Mouse (Mus musculus) kidney, embryonic 15.5 days (tissue): ENCODE data around the gene 2610318N02Rik. TPM values are rescaled to one million over a fixed set of nuclear protein-coding genes. Genes with fewer than 3 reads are reported as not detected.

Experiments
- ATAC-seq: fragments of 200-750 bp; cut with Nextera tagmentation; replicated peaks from 2 replicates; pipeline ENCODE4 v1.8.0; 2017; ENCODE audit warnings: moderate TSS enrichment; ENCODE audit not compliant: low FRiP score
- H3K27ac ChIP-seq: fragments of 300-500 bp; sonication (generic); 2 replicates; pipeline ENCODE4 v1.5.1; 2015; ENCODE audit warnings: mild to moderate bottlenecking, inconsistent platforms
- H3K27me3 ChIP-seq: fragments of 300-500 bp; sonication (generic); 2 replicates; pipeline ENCODE4 v1.6.1; 2015; ENCODE audit warnings: inconsistent platforms
- H3K36me3 ChIP-seq: fragments of 300-500 bp; sonication (generic); 2 replicates; pipeline ENCODE4 v1.6.1; 2015; ENCODE audit warnings: inconsistent platforms
- H3K4me1 ChIP-seq: fragments of 300-500 bp; sonication (generic); 2 replicates; pipeline ENCODE4 v1.6.1; 2015; ENCODE audit warnings: inconsistent platforms
- H3K4me2 ChIP-seq: fragments of 300-500 bp; sonication (generic); 2 replicates; pipeline ENCODE4 v1.6.1; 2015; ENCODE audit warnings: moderate library complexity, mild to moderate bottlenecking, inconsistent platforms
- H3K4me3 ChIP-seq: fragments of 300-500 bp; sonication (generic); replicated peaks from 2 replicates; pipeline ENCODE4 v1.5.1; 2015; ENCODE audit warnings: mild to moderate bottlenecking, inconsistent platforms
- H3K9ac ChIP-seq: fragments of 300-500 bp; sonication (generic); 2 replicates; pipeline ENCODE4 v1.6.1; 2015; ENCODE audit warnings: mild to moderate bottlenecking, inconsistent platforms
- H3K9me3 ChIP-seq: fragments of 300-500 bp; sonication (generic); replicated peaks from 2 replicates; pipeline ENCODE4 v1.6.1; 2016; ENCODE audit warnings: inconsistent platforms
- WGBS: fragments of 180-500 bp; shearing (Covaris S2); methylation state at CpG from one replicate; pipeline ENCODE4 v1.1.7; 2015; ENCODE audit warnings: mixed read lengths; 5-methylcytosine and 5-hydroxymethylcytosine counted together
- polyA plus RNA-seq: library from polyadenylated mRNA; unstranded; fragments of >200 nt; fragmentation: Nextera tagmentation; extraction: Ambion mirVana; gene quantifications from 2 replicates; pipeline ENCODE4 v1.2.1, GENCODE M21; 2015

2610318N02Rik gene
- polyA plus RNA-seq, 1 experiment from 2014 or later: 57.7 TPM

DNA sequence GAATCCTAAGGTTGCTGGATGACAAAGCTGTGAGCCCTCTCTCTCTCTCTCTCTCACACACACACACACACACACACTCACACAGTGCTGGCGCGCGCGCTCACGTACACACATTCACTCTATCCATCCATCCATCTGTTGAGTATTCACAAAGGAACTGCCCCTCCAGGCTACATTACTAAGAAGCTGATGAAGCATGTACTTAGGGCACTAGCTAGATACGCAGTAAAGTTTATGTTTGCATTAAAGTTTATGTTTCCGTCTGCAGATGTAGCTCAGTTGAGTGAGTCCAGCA is 7.9 kb upstream of the 2610318N02Rik start:
- ATAC-seq: no peak
- 36% methylated on average over 7 of the region's 7 CpGs for WGBS
- peak overlapping the region; percentile 34 for H3K9ac ChIP-seq

DNA sequence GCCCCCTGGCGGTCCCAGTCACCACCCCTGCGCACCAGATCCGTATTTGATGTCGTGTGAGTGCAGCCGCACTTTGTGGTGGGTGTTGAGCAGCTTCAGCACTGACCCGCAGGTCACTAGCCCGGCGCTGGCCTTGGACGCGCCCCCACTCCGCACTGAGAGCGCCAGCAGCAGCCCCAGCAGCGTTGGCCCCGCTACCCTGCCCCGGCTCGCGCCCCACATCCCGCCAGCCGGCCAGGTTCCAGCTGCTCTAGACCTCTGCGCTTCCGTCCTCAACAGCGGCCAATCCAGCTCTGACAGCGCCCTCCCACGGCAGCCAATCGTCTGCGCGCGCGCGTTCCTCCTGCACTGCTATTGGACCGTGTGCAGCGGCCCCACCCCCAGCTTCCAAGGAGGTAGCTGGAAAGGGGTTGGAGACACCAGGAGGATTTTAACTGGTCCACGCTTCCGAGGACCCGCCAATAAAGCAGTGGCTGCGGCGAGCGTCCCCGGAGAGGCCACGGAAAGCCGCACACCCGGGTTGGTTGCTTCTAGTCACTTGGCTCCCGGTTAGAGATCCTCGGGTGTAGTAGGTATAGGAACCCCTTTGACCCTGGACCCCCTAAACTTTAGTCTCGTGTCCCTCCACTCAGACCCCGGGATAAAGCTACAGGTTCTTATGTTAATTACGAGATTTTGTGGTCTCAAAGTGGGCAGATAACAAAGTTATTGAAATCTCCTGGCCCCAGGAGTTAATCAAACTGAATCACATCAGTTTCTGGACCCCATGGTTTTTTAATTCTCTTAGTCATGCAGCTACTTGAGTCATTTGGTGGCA is 7.3 kb upstream of the 2610318N02Rik start, which contains the start of gene Sdf2l1:
Gene Sdf2l1 (minus strand): TSS at position 295 of the 817 bp plus-strand sequence.
- Histone ChIP-seq H3K4me3 (peak within 1 kb of the TSS; percentile 67), H3K4me1 (peaks cover 20% of the 10 kb centered on the region), H3K9me3 (no peaks in the 10 kb centered on the region), H3K36me3 (no peaks in the 10 kb centered on the region), H3K9ac (peak within 1 kb of the TSS; percentile 71), H3K4me2 (peak within 1 kb of the TSS; percentile 98), H3K27me3 (no peaks in the 10 kb centered on the region), H3K27ac (peak within 1 kb of the TSS; percentile 64)
- under 1% methylated on average over 47 of the region's 47 CpGs for WGBS
- ATAC-seq: peak; percentile 99

More for the DNA sequence above, 7.9 kb upstream of the 2610318N02Rik start:
- no peaks in the 10 kb centered on the region for H3K27me3 ChIP-seq
- H3K4me2 ChIP-seq: peak overlapping the region; percentile 98
- H3K27ac ChIP-seq: peak overlapping the region; percentile 51; the same call in 1 of the 2 replicates
- H3K4me3 ChIP-seq: peak overlapping the region; percentile 67
- peaks cover 20% of the 10 kb centered on the region for H3K4me1 ChIP-seq
- H3K9me3 ChIP-seq: no peaks in the 10 kb centered on the region
- H3K36me3 ChIP-seq: no peaks in the 10 kb centered on the region

DNA sequence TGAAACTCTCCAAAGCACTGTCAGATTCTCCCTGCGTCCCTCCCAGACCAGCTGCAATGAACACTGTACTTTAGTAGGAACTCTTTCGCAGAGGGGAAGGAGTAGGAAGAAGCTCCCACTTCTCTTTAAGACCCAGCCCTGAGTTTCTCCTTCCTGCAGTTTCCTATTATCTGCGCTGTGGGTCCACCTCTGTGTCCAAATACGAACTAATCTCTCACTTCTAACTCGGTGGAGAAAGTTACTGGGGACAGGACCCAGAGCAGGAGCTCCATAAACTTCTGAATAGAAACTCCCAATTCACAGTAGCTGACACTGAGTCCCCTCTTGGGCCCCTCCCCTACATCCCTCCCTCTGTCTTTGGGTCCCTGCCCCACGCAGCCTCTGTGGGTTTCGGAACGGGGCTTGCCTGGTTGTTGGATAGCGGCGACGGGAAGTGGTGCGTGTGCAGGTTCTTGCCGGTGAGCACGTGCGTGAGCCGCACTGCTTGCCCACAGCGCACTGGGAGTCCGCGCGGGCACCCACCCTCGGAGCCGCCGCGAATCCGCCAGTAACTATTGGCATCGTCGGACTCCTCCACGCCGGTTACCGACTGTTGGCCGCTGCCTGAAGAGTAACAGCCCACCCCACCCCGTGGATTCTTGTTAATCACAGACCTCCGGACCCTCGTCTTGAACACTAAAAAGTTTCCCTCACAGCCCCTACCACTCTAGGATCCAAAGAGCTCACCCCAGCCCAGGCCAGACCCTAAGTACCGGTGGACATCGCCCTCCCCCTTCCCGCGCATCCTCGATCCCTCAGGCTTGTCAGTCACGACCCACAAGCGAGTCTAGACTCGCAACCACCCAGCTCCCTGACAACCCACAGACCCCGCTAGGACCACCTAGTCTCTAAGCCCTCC is 6.5 kb upstream of the 2610318N02Rik start:
- Histone ChIP-seq H3K9me3 (no peaks in the 10 kb centered on the region), H3K27ac (peak overlapping the region; percentile 64), H3K4me1 (peaks cover 20% of the 10 kb centered on the region), H3K27me3 (no peaks in the 10 kb centered on the region), H3K9ac (peak overlapping the region; percentile 71), H3K4me2 (peak overlapping the region; percentile 98), H3K4me3 (peak overlapping the region; percentile 67), H3K36me3 (no peaks in the 10 kb centered on the region)
- ATAC-seq: peak; percentile 2
- WGBS: 3% methylated on average over 43 of the region's 43 CpGs

DNA sequence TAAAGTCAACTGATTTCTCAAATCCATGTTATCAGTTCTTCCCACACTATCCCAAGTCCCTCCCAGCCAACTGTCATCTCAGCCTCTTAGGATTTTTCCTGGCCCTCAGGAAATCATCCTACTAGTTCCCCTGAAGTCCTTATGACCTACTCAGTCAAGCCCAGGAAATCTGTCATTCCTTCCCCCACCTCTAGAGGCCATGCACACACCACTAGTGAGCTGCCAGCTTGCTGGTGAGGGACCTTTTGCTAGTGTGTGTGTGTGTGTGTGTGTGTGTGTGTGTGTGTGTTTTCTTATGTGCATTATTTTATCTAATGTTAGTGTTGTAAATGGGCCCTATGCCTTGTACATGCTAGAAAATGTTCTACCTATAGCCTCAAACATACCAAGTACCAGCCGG is 2.3 kb upstream of the 2610318N02Rik start:
- WGBS: 83% methylated on average over 1 of the region's 1 CpGs
- Histone ChIP-seq H3K36me3 (peaks cover 11% of the 10 kb centered on the region), H3K9ac (no peak overlapping the region), H3K27ac (no peak overlapping the region), H3K4me2 (no peak overlapping the region), H3K4me3 (no peak overlapping the region), H3K4me1 (peaks cover 46% of the 10 kb centered on the region), H3K27me3 (no peaks in the 10 kb centered on the region), H3K9me3 (no peaks in the 10 kb centered on the region)
- ATAC-seq: no peak

DNA sequence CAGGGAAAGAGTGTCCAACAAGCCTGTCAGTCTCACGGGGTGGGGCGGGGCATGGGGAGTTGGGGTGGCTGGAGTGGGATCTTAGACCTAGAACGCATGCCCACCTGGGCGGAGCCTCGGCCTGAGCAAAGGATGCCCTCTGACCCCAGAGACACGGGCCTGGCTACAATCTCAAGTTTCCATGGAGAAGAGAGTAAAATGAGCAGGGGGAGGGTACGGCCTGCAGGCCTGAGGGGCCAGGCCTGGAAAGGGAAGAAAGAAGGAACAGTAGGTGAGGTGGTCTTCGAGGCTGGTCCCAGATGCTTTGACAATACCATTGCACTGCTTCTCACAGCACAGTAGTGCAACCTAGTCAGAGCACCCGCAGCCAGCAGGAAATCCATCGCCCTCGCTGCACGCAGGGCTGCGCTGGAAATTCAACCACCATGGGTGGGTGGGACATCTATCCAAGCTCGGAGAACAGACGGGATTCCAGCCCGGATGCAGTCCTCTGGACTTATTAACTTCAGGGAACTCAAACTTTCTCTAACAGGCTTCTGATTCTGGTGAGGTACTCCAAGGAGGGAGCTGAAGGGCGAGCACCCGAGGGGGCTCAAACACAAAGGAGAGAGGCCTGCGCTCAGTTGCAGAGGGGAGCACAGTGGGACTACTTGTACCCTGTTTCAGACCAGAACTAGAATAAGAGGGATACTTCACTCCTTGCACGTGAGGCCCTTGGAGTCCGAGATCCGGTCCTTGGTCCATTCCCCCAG is 672 bp downstream of the 2610318N02Rik start:
- Histone ChIP-seq H3K36me3 (peaks cover 38% of the 10 kb centered on the region), H3K4me3 (peak overlapping the region; percentile 61), H3K4me1 (peaks cover 35% of the 10 kb centered on the region), H3K4me2 (peak overlapping the region; percentile 81), H3K27me3 (no peaks in the 10 kb centered on the region), H3K27ac (peak overlapping the region; percentile 86), H3K9ac (peak overlapping the region; percentile 64), H3K9me3 (no peaks in the 10 kb centered on the region)
- WGBS: 2% methylated on average over 22 of the region's 22 CpGs
- peak; percentile 68 for ATAC-seq

DNA sequence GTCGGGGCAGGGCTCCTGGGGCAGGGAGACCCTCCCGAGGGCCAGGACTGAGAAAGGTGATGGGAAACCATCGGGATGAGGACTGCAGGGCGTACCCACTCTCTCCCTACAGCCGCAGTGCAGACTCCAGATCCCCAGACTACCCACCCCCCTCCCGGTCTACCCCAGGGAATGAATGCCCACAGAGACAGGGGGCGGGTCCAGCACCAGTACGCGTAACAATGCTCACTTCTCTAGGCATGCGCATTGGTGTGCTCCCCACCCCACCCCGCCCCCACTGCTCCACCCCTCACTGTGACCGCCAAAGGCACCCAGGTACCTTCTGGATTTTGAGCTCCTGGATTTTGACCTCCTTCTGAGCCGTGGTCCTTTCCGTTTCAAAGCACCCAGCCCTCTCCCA is 3.4 kb downstream of the 2610318N02Rik start:
- WGBS: 71% methylated on average over 14 of the region's 14 CpGs
- no peaks in the 10 kb centered on the region for H3K9me3 ChIP-seq

DNA sequence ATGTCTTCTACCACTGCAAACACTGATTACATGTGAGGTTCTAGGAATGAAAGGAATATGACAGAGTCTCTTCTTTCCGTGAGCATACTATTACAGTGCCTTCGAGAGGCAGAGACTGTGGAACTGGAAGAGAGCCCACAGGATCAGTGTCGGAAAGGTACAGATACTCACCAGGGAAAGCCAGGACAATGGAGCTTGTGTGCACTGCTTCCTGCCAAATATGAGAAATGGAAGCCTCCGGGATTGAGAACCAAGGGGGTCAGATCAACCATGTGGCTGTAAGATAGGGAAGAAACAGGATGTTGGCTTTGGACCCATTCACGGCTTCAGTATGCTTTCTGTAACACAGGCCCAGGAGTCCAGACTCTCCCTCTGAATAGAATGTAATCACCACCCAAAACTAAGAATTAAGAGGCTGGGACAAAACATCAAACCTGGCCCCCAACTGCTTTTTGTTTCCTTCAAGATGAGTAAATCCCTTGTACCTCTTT is 7.6 kb downstream of the 2610318N02Rik start:
- no peak for ATAC-seq
- Histone ChIP-seq H3K36me3 (peaks cover 89% of the 10 kb centered on the region), H3K4me3 (no peak overlapping the region), H3K4me2 (no peak overlapping the region), H3K27ac (no peak overlapping the region), H3K9ac (no peak overlapping the region), H3K9me3 (no peaks in the 10 kb centered on the region), H3K4me1 (peaks cover 2% of the 10 kb centered on the region; the same call in 1 of the 2 replicates), H3K27me3 (no peaks in the 10 kb centered on the region)
- WGBS: 86% methylated on average over 5 of the region's 5 CpGs

More for the DNA sequence above, 3.4 kb downstream of the 2610318N02Rik start:
- Histone ChIP-seq H3K27ac (no peak overlapping the region), H3K4me2 (no peak overlapping the region), H3K36me3 (peaks cover 58% of the 10 kb centered on the region), H3K27me3 (no peaks in the 10 kb centered on the region), H3K4me3 (no peak overlapping the region), H3K9ac (no peak overlapping the region), H3K4me1 (peaks cover 35% of the 10 kb centered on the region)
- no peak for ATAC-seq

DNA sequence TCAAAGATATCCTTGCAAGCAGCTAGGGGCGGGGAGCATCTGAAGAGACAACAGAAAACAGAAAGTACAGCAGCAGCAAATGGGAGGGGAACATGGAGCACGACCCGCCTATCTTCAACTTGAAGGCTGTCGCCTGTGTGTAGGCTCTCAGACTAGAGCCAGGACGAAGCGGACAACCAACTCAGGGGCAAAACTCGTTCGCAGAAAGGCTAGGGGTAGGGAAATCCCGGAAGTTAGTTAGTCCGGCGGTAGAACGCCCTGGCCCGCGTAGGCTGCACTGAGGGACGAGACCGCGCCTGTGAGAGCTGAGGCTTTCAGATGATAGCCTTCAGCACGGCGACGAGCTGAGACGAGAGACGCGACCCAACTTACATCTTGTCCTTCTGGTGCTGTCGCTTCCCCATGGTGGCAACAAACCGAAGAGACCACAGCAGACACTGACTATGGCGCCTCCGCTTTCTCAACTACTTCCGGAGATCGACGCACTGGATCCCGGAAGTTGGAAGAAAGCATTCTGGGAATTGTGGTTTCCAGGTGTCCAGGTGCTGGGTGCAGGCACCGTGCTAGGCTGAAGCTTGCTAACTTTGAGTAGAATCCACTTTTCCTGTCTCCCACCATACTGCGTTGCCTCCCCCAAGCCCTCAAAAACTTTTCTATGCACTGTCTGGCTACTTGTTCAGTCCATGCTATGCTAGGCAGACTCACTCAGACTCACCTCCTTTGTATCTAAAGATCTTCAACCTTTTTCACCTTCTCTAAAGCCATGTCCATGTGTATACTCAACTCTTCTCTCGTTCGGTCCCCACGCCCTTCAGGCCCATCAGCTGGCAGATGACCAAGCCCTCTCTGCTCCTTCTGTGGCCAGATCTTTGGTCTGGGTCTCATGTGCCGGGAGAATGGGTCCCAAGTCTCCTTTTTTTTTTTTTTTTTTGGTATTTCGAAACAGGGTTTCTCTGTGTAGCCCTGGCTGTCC is 13.9 kb downstream of the 2610318N02Rik start, which contains the start of gene Ppil2:
Gene Ppil2 (minus strand): TSS at position 487 of the 973 bp plus-strand sequence.
- Histone ChIP-seq H3K9ac (peak within 1 kb of the TSS; percentile 52), H3K4me3 (peak within 1 kb of the TSS; percentile 71), H3K9me3 (no peaks in the 10 kb centered on the region), H3K27ac (peak within 1 kb of the TSS; percentile 48), H3K36me3 (peaks cover 65% of the 10 kb centered on the region), H3K27me3 (no peaks in the 10 kb centered on the region), H3K4me2 (peak within 1 kb of the TSS; percentile 65), H3K4me1 (peaks cover 14% of the 10 kb centered on the region)
- ATAC-seq: peak; percentile 84
- WGBS: 9% methylated on average over 38 of the region's 38 CpGs

DNA sequence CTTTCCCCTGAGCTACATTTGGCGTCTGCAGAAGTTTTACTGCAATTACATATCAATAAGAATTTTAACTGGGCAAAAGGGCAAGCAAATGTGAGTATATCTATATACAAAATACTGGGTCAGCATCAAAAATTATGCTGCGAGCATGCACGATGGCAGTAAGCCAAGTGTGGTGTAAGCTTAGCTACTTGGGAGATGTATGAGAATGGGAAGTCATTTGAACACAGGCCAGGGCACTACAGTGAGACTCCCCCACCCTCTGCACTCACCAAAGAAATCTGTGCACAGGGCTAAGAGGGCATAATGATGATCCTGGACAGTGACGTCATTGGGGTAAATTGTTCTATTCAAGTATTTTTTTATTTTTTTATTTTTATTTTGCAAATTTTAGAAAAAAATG is 20.4 kb downstream of the 2610318N02Rik start:
- Histone ChIP-seq H3K36me3 (peaks cover 92% of the 10 kb centered on the region), H3K4me1 (peaks cover 14% of the 10 kb centered on the region), H3K27ac (no peak overlapping the region), H3K9me3 (no peaks in the 10 kb centered on the region), H3K4me3 (no peak overlapping the region), H3K4me2 (no peak overlapping the region), H3K9ac (no peak overlapping the region), H3K27me3 (no peaks in the 10 kb centered on the region)
- WGBS: 76% methylated on average over 4 of the region's 4 CpGs
- no peak for ATAC-seq

DNA sequence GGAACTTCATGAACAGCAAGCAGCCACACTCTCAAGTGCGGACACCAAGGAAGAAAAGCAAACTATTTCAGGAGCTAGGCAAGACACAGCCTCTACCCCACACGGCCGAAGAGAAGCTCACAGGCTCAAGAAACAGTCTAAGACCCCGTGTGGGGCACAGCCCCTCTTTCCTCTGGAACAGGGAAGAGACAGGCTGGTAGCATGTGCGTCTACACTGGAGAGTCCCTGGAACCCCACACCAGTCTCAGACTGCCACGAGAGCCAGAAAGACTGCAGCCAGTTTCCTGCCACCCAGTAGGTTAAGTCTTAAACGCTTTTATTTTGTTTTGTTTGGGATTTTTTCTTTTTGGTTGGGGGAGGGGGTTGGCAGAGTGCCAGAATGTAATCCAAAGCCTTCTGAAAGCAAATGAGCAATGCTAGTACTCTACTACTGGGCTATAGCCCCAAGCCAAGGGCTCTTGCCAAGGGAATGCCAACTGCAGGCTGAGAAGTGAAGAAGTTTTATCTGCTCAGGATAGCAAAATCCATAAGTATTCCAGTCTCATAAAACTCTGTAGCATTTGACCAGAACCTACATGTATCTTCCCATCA is 22.2 kb downstream of the 2610318N02Rik start:
- Histone ChIP-seq H3K9ac (no peak overlapping the region), H3K9me3 (no peaks in the 10 kb centered on the region), H3K36me3 (peaks cover 94% of the 10 kb centered on the region), H3K4me1 (peaks cover 9% of the 10 kb centered on the region; the same call in 1 of the 2 replicates), H3K27me3 (no peaks in the 10 kb centered on the region), H3K27ac (no peak overlapping the region), H3K4me3 (no peak overlapping the region), H3K4me2 (no peak overlapping the region)
- WGBS: 59% methylated on average over 7 of the region's 7 CpGs
- no peak for ATAC-seq
